Mouse (Mus musculus): ENCODE measurements around the gene Nelfa. TPM values are rescaled to one million over a fixed set of nuclear protein-coding genes. Genes with fewer than 3 reads are reported as not detected.

The Nelfa gene
- polyA plus RNA-seq, 1 experiment from 2014 or later: 57.8 TPM

- peaks cover 74% of the 10 kb centered on the region for H3K36me3 ChIP-seq
- H3K4me3 ChIP-seq: no peak overlapping the region
- no peak for ATAC-seq (ENCODE audit: low FRiP score, low read depth)
- H3K4me1 ChIP-seq: no peaks in the 10 kb centered on the region
- H3K27ac ChIP-seq: no peak overlapping the region
- H3K9me3 ChIP-seq: 0 out of 2 replicates have a peak, but pooled peaks cover 4% of the 10 kb centered on the region
- no peaks in the 10 kb centered on the region for H3K27me3 ChIP-seq (replicated peaks)
- H3K4me2 ChIP-seq (replicated peaks): no peak overlapping the region
- no peak overlapping the region for H3K9ac ChIP-seq
Measured at GRCm38 (mm10) chr5:33857693-33858092, 78.5 kb downstream of the Nelfa start.

DNA sequence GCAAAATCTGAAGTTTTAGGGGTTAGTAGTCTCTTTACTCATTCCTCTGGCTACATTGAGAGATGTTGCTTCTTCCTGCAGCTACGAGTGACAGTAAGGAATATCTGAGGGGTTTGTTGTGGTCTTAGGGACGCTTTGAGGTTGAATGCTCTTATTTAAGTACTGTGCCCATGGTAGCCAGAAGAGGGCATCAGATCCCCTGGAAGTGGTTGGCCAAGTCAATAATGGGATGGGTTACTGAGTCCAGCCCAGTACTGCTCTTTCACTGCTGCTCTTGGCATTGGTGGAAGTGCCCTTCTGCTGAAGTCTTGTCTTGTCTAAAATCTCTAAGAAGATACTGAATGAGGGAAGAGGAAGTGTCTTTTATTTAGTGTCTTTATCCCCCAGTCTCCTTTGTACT is 82.2 kb downstream of the Nelfa start:
- Histone ChIP-seq H3K9ac (no peak overlapping the region), H3K27me3 (replicated peaks) (no peaks in the 10 kb centered on the region), H3K9me3 (no peaks in the 10 kb centered on the region), H3K36me3 (peaks cover 52% of the 10 kb centered on the region), H3K27ac (no peak overlapping the region), H3K4me3 (no peak overlapping the region), H3K4me2 (replicated peaks) (no peak overlapping the region), H3K4me1 (no peaks in the 10 kb centered on the region)
- ATAC-seq (ENCODE audit: low FRiP score, low read depth): no peak
- WGBS: 81% methylated on average over 2 of the region's 2 CpGs

- no peak overlapping the region for H3K27ac ChIP-seq
- peaks cover 43% of the 10 kb centered on the region for H3K36me3 ChIP-seq
- no peak for ATAC-seq (ENCODE audit: low FRiP score, low read depth)
- no peaks in the 10 kb centered on the region for H3K4me1 ChIP-seq
- no peak overlapping the region for H3K4me3 ChIP-seq
- no peaks in the 10 kb centered on the region for H3K27me3 ChIP-seq (replicated peaks)
- H3K9me3 ChIP-seq: no peaks in the 10 kb centered on the region
- no peak overlapping the region for H3K9ac ChIP-seq
- no peak overlapping the region for H3K4me2 ChIP-seq (replicated peaks)
- 100% methylated on average over 1 of the region's 1 CpGs for WGBS
Measured at GRCm38 (mm10) chr5:33853086-33853485, 83.1 kb downstream of the Nelfa start.

GRCm38 (mm10) chr5:33851466-33851865 is 84.7 kb downstream of the Nelfa start:
- Histone ChIP-seq H3K9ac (no peak overlapping the region), H3K4me1 (no peaks in the 10 kb centered on the region), H3K27me3 (replicated peaks) (no peaks in the 10 kb centered on the region), H3K36me3 (peaks cover 35% of the 10 kb centered on the region), H3K9me3 (no peaks in the 10 kb centered on the region), H3K4me2 (replicated peaks) (no peak overlapping the region), H3K27ac (no peak overlapping the region), H3K4me3 (no peak overlapping the region)
- WGBS: 84% methylated on average over 4 of the region's 4 CpGs
- ATAC-seq (ENCODE audit: low FRiP score, low read depth): no peak

Small RNA genes lying within 50 kb of the gene (microRNA-seq; reads per million reads assigned to microRNA genes)
- gene Mir7024: not detected

Other genes starting within 250 kb of the Nelfa start
- gene Fgfr3, start 214.7 kb downstream of the Nelfa start, polyA plus RNA-seq (2016; fragmentation: Nextera tagmentation; extraction: Ambion mirVana): 58.5 and 62.5 TPM in 2 replicates
- 57.2 and 63.6 TPM in 2 replicates for gene Letm1, start 153.6 kb downstream of the Nelfa start, polyA plus RNA-seq (2016; fragmentation: Nextera tagmentation; extraction: Ambion mirVana)
- 91.2 and 98.7 TPM in 2 replicates for gene Nsd2, start 115.7 kb downstream of the Nelfa start, polyA plus RNA-seq (2016; fragmentation: Nextera tagmentation; extraction: Ambion mirVana)
- 384 and 439 TPM in 2 replicates for gene Gm1673, start 47.0 kb upstream of the Nelfa start, polyA plus RNA-seq (2016; fragmentation: Nextera tagmentation; extraction: Ambion mirVana)
- 3.7 and 4.1 TPM in 2 replicates for gene Nat8l, start 59.6 kb upstream of the Nelfa start, polyA plus RNA-seq (2016; fragmentation: Nextera tagmentation; extraction: Ambion mirVana)
- gene Poln, start 233.0 kb upstream of the Nelfa start, polyA plus RNA-seq (2016; fragmentation: Nextera tagmentation; extraction: Ambion mirVana): 0.31 and 0.61 TPM in 2 replicates
- gene Haus3, start 233.1 kb upstream of the Nelfa start, polyA plus RNA-seq (2016; fragmentation: Nextera tagmentation; extraction: Ambion mirVana): 28.7 and 31.6 TPM in 2 replicates

Measured in neural tube, embryonic 12.5 days (tissue).